Mouse (Mus musculus): ENCODE data around the gene Chn2. TPM values are rescaled to one million over a fixed set of nuclear protein-coding genes. Genes with fewer than 3 reads are reported as not detected.

Chn2 gene
- polyA plus RNA-seq, 2 experiments from 2014 or later, result 5.6 to 6.3 TPM

GRCm38 (mm10) chr6:54289774-54290500, 250.6 kb downstream of the Chn2 start:
- no peak for ATAC-seq

GRCm38 (mm10) chr6:54297231-54297630, 257.9 kb downstream of the Chn2 start:
- no peak for ATAC-seq

- ATAC-seq, result no peak
These were observed 260.1 kb downstream of the Chn2 start for GRCm38 (mm10) chr6:54299417-54299816.

GRCm38 (mm10) chr6:54305777-54306176, 266.4 kb downstream of the Chn2 start:
- no peak for ATAC-seq

GRCm38 (mm10) chr6:54313071-54313470, 273.7 kb downstream of the Chn2 start:
- ATAC-seq, result no peak

- no peak for ATAC-seq
These were observed 279.3 kb downstream of the Chn2 start for GRCm38 (mm10) chr6:54318618-54319017.

GRCm38 (mm10) chr6:54319198-54319597, 279.8 kb downstream of the Chn2 start:
- ATAC-seq, result no peak

- ATAC-seq, result no peak
These were observed 280.9 kb downstream of the Chn2 start for GRCm38 (mm10) chr6:54320236-54320635.

- no peak for ATAC-seq
These were observed 286.0 kb downstream of the Chn2 start, which contains the start of gene Prr15 for GRCm38 (mm10) chr6:54325246-54325885. Gene Prr15, plus strand, starts transcription at chr6:54325835.

- ATAC-seq, result no peak
These were observed 287.6 kb downstream of the Chn2 start for GRCm38 (mm10) chr6:54326671-54327625.

GRCm38 (mm10) chr6:54327626-54328003, 288.3 kb downstream of the Chn2 start:
- no peak for ATAC-seq

- ATAC-seq, result no peak
These were observed 289.4 kb downstream of the Chn2 start for GRCm38 (mm10) chr6:54328783-54329182.

GRCm38 (mm10) chr6:54329598-54329997, 290.2 kb downstream of the Chn2 start:
- no peak for ATAC-seq

- ATAC-seq, result no peak
These were observed 290.8 kb downstream of the Chn2 start for GRCm38 (mm10) chr6:54330166-54330565.

GRCm38 (mm10) chr6:54331765-54332164, 292.4 kb downstream of the Chn2 start:
- ATAC-seq, result no peak

GRCm38 (mm10) chr6:54332203-54332602, 292.8 kb downstream of the Chn2 start:
- no peak for ATAC-seq

- ATAC-seq, result no peak
These were observed 293.8 kb downstream of the Chn2 start for GRCm38 (mm10) chr6:54333116-54333651.

GRCm38 (mm10) chr6:54333652-54334396, 294.5 kb downstream of the Chn2 start:
- ATAC-seq, result no peak

- ATAC-seq, result no peak
These were observed 298.0 kb downstream of the Chn2 start for GRCm38 (mm10) chr6:54337321-54337720.

GRCm38 (mm10) chr6:54341133-54341532, 301.8 kb downstream of the Chn2 start:
- ATAC-seq, result no peak

GRCm38 (mm10) chr6:54342223-54342622, 302.9 kb downstream of the Chn2 start:
- no peak for ATAC-seq

All from activated CD4-positive, CD25-positive, alpha-beta regulatory T cell, adult 4 months (primary cell).